Mouse (Mus musculus) ES-Bruce4 (cell line): ENCODE results near the gene Tmem176a.

Experiments used
- CTCF ChIP-seq: IDR thresholded peaks from one replicate; pipeline ENCODE4 v1.8.1; 2011; ENCODE audit warnings: low read depth, low read length
- EP300 ChIP-seq: IDR thresholded peaks from 2 replicates; pipeline ENCODE4 v1.6.1; 2011; ENCODE audit warnings: low read depth, low read length; ENCODE audit not compliant: insufficient read depth

GRCm38 (mm10) chr6:48840371-48840969 lies at the start of gene Tmem176a:
- TF ChIP-seq CTCF (no peak), EP300 (no peak)
